Mouse (Mus musculus): Measurements from ENCODE around the gene Alkbh1.
"Not testable (repeated sequence)": the region's sequence is repeated elsewhere in the genome, so short reads cannot be mapped to it uniquely, and the experiment has no call there.

Alkbh1 gene

DNA sequence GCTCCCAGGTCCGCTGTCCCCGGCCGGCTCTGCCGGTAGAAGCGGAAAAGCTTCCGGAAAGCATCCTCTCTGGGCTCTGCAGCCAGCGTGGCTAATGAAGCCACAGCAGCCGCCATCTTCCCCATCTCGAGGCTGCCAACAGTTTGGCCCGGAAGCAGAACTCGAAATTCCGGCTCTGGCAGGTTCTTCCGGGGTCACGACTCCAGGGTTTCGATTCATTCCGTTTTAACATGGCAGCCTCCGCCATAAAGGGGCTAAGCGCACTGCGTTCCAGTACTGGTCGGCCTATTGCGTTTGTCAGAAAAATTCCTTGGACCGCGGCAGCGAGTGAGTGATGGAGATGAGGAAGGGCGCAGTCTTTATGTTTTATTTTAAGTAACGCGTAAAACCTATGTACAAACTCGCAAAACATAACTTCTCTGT lies at the start of gene Alkbh1, which contains the start of gene Slirp:
Gene Alkbh1, minus strand, starts transcription at position 318 of the 423 bp plus-strand sequence.
Gene Slirp, plus strand, starts transcription at position 197 of the 423 bp plus-strand sequence.
- DNase-seq (ENCODE audit: low spot score): peak; percentile 81

DNA sequence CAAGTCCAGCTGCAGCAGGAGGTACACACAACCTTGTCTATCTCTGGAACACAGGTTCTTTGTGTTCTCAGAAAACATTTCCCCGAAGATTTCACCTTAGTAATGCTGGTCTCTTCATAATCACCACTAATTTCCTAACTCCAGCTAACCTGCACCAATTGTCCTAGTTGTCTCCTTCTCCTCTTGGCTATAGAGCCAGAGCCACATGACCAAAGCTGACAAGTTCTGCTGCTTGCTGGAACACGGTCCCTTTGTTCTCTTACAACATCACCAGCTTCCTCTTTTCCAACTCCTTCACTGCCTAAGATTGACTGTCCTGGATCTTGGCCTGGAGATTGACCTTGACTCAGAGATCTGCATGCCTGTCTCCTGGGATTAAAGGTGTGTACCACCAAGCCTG lies 44.9 kb upstream of the Alkbh1 start:
- not testable (repeated sequence) for DNase-seq (ENCODE audit: low spot score)

DNA sequence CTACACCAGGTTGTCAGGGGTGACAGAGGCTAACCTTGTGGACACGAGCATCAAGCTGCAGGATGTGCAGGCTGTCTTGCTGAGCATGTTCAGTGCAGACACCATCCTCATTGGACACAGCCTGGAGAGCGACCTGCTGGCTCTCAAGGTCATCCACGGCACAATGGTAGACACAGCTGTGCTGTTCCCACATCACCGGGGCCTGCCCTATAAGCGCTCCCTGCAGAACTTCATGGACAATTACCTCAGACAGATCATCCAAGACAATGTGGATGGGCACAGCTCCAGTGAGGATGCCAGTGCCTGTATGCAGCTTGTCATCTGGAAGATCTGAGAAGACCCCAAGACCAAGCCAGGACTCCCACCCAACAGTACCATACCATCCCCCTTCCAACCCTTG lies 38.7 kb upstream of the Alkbh1 start:
- not testable (repeated sequence) for DNase-seq (ENCODE audit: low spot score)

DNA sequence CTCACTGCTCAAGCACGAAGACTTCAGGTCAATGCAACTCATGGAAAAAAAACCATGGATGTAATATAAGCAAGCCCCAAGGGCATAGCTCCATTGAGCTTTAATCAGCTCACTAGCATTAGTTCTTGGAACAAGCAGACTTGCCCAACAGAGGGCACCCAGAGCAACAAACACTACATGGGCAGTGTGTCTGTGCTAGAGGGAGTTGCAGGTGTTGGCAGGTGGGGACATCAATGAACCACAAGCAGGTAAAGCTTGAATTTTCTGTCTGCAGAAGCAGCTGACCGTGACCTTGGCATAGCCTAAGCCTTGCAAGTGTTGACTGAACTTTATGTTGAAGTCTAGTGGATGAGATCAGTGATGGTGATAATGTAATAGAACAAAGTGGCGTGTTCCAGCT lies 30.9 kb upstream of the Alkbh1 start:
- DNase-seq (ENCODE audit: low spot score): no peak

DNA sequence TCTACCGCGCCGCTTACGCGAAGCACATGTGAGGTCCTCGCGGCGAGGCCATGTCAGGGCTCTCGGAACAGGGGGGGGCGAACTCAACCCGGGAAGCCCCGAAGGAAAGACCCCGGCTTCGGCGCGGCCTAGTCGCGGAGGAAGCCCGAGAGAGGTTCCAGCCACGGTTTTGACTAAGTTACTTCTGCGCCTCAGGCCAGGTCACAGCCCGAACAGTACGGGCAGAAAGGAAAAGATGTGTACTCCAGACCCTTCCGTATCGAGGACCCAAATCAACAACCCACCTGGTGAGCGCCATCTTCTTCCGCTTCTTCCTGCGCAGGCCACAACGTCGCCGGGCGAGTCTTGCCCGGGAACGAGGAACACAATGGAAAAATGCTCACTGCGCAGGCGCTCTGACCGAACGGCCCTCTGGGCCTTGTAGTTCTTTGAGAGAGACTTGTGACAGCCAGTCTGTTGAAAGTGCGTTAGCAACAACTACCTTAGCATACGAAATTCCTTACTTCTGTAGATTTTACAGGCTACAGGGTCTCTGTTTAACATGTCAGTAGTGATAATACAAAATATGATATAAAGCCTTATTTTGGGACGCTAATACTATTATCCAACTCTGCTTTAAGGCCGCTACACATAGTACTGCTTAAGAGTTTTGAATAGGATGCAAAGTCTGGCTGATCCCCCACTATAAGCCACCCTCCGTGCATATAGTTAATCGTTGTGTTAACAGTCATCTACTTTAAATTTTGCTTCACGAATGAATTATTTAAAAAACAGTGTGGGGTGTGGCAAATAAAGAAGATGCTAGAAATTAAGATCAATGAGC lies 28.4 kb upstream of the Alkbh1 start, which contains the start of gene Snw1:
Gene Snw1, minus strand, starts transcription at position 311 of the 823 bp plus-strand sequence.
- peak; percentile 86 for DNase-seq (ENCODE audit: low spot score)

DNA sequence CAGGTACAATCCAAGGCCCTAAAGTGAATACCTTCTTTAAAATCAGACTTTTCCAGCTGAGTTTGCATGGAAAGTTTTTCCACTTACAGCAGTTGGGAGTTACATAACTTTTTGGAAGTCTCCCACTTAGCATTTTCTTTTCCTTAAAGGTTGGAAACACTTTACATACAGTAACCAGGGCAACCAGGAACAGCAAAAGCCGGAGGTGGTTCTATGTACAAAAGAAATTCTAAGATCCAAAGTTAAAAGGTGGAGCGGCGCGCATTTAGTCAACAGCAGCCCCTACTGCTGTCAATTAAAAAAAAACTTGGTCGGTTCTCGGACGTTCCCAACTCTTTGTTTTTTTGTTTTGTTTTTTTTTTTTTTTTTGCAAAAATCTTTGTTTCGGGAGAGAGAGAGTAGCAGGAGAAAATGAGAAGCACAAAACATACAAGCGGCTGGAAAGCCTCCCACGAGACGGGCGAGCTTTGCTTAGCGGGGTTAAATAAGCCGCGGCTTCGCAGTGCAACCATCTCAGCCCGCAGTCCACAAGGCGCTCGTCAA lies 27.7 kb upstream of the Alkbh1 start:
- no peak for DNase-seq (ENCODE audit: low spot score)

DNA sequence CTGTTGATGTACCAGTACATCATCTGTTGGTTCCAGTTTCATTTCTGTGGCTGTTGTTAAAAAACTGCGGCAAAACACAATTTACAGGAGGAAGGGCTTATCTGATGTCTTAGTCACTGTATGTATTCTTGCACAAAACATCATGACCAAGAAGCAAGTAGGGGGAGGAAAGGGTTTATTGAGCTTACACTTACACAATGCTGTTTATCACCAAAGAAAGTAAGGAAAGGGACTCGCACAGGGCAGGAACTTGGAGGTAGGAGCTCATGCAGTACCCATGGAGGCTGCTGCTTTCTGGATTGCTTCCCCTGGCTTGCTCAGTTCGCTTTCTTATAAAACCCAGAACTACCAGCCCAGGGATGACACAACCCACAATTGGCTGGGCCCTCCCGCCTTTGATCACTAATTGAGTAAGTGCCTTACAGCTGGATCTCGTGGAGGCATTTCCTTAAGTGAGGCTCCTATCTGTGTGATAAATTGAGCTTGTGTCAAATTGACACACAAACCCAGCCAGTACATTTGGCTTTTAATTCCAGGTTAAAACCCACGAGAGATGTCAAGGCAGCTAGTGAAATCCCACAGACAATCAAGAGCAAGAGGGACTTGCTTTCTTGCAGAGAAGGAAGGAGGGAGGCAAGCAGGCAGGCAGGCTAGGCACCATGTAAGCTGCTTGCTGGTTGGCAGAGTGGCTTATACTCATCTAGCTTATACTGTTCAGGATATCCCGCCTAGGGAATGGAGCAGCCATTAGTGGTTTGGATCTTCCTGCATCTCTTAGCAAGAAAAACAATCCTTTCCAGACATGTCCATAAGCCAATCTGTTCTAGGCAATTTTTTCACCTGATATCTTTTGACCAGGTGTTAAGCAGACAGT lies 26.7 kb upstream of the Alkbh1 start:
- no peak for DNase-seq (ENCODE audit: low spot score)

DNA sequence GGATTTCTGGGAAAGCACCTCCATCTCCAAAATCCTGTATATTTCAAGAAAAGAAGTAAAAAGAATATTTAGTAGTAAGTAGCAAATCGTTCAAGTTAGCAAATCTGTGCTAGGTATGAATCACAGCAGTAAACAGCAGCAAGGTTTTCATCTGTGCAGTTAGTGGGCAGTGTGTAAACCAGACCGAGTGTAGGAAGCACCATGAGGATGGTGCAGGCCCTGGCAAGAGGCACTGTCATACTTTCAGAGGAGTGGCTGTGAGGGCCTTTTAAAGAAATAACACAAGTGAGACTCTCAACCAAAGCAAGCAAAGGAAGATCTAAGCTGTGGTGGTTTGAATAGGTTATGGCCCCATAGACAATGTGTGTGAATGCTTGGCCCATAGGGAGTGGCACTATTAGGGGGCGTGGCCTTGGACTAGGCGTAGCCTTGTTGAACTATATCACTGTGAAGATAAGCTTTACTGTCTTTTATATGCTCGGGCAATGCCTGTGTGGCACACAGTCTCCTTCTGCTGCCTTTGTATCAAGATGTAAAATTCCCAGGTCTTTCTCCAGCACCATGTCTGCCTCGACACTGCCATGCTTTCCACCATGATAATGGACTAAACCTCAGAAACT lies 21.0 kb upstream of the Alkbh1 start:
- no peak for DNase-seq (ENCODE audit: low spot score)

DNA sequence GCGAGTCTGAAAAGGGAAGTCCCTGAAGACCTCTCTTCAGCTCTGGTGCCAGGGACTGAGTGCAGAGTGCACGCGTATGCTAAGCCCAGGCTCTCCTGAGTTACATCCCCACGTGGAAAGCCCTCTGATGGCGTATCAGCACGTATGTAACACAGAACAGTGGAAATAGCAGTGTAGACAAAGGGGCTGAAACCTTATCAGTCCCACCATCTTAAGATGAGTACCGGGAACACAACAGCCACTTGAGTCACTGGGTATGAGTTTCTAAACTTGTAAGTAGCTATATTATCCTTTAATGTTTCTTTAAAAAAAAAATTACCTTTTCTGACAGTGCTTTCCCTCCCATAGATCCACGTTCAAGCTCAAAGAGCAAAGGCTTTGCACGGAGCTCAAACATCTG lies 5.6 kb upstream of the Alkbh1 start:
- DNase-seq (ENCODE audit: low spot score): no peak

DNA sequence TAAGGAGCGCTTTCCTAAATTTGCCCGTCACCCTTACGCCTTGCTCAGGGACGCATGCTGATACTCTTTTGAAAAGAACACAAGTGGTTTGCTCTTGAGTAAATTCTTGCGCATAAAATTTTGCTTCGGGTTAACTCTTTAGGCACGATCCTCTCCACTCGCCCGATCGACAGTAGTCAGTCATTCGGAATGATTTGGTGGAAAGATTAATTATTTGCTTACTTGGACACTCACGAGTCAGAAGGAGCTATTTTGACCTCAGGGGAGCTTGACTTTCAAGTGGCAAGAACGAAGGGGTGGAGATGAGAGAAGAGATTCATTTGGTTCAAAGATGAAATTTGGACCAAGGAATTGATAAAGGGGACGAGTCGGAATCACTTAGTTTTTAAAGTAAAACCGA lies 394 bp upstream of the Alkbh1 start:
- DNase-seq (ENCODE audit: low spot score): no peak

DNA sequence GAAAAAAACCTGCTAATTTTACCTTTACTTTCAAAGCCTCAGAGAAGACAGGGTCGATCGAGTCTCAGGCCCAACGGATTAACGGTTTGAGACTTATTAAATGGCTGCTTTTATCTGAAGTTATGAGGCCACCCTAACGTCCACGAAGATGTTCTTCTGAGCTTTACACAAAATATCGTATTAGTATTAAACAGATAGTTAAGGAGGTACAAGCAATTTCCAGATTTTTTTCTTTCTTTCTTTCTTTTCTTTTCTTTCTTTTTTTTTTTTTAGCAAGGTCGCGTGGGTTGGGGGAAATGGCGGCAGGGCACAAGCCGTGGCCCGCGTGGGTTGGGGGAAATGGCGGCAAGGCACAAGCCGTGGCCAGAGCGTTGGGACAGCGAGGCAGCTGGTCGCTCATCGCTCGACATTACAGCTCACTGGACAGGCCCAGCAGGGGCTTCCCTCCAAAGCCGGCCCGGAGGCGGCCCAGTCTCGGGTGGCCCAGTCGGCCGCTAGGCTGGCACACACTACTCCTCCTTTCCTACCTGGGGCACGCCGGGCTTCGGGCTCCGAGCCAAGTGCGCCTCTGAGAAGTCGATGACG lies 610 bp downstream of the Alkbh1 start:
- no peak for DNase-seq (ENCODE audit: low spot score)

DNA sequence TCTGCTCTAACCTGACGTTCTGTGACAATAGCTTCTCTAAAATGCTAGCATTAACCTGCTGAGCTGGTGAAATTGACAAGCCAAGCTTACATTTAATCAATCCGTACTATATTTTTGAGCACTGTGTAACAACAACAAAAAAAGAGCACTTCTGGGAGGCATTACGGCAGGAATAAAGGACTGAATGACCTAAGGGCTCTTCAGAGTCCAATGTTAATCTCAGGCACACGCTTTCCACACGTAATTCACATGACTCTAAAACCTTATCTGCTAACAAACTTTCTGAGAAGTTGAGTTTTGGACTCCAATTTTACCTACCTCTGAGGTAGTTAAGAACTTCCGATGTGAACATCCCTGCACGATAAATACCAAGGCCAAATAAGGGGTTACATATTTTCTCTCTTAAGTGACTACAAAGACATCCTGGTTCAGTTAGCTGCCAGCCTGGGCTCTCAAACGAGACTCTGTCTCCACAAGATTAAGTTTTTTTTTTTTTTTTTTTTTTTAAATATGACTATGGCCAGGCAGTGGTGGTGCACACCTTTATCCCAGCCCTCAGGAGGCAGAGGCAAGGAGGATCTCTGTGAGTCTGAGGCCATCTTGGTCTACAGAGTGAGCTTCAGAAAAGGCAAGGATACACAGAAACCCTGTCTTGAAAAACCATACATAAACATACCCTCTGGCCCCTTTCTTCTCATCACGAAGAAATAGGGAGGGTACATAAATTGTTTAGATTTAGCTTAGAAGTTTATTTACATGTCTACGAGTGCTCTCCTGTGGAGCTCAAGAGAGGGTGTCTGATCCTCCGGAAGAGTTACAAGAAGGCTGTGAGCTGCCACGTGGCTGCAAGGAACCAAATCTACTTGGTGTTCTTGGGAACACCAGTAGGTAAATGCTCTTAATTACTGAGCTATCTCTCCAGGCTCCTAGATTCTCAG lies 1.4 kb downstream of the Alkbh1 start:
- no peak for DNase-seq (ENCODE audit: low spot score)

DNA sequence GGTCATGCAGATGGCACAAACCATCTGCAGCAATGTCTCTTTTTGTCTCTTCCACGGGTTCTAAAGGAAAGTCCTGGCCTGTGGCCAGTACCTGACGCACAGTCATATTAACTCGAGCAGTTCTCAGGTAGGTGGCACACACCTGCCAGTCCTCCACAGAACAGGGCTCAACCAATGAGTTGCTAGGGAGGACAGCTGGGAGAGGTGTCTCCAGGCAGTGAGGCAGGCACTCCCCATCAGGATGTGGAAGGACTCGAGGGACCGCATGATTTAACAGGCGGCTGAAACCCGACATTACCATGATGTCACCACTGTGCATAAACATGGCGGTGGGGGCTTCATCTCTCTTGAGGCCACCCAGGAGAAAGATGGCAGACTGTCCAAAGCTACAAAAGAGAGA lies 14.9 kb downstream of the Alkbh1 start:
- DNase-seq (ENCODE audit: low spot score): no peak

DNA sequence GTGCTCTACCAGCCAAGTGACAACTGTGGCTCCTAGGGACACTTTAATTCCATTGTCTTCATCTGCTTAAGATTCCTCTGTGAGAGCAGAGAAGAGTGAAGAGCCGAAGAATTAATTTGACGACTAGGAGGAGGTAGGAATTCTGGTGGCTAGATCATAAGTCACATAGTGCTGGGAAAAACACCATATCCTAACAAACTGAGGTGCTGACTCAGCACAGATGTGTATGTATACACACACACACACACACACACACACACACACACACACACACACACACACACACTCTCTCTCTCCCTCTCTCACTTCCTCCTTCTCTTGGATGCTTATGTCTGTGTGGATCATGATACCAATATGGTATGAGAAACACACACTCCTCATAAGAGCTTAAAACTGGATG lies 15.5 kb downstream of the Alkbh1 start:
- DNase-seq (ENCODE audit: low spot score): no peak

DNA sequence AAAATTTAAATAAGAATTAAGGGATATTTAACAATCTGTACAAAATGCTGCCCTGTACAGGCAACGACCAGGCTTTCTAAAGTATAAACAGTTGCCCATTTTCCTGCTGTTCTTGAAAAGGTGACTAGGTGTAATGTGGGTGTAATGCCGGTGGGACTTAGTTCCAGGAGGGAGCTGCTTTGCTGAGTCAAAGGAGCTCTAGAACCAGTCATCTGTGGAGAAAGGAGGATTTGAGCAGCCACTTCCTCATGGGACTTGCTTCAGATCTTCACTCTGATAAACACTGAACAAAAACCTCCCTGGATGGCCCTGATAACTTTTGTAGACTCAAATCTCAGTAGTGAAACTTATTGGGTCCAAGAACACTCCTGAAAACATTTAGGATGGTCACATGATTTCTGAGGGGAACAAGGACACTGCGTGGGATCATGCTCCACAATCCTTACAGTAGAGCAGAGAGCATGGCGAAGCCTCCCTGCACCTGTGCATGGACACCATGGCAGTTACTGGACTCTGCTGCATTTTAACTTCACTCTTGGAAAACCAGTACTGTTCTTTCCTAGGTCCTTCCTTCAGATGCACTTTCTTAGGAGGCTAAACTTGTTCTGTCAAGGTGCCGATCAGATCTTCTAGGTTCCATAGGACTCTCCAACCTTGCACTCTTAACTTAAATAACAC lies 17.3 kb downstream of the Alkbh1 start:
- no peak for DNase-seq (ENCODE audit: low spot score)

DNA sequence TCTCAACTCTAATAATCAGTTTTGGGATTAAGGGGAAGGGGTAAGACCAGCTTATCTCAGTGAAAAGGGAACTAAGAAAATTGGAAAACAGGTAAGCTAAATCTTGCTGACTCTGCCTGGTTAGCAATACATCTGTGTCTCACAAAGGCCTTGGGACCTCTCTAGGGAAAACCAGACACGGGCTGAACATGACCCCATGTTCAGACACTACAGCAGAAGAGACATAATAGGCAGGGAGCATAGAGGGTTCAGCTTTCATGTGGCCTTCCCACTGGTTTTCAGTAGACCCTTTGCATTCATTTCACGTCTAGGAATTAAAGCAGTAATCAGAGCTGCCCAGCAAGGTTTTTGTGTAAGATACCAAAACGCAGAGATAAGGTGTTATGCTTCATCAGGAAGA lies 19.3 kb downstream of the Alkbh1 start:
- DNase-seq (ENCODE audit: low spot score): no peak

DNA sequence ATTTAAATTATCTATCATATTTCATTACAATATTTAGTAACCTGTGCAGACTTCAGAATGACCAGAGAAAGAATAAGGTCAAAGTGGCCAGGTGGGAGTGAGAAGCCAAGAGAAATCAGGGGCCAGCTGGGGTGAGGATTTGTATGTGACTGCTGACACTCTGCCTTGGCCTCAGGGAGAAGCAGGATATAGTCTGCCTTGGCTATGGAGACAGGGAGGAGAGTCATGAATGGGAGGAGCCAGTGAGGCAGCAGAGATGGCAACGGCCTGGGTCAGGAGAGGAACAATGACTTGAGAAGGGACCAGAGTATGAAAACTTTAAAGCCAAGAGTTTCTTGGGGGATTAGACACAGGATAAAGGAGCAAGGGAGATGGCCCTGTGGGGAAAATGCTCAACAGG lies 20.1 kb downstream of the Alkbh1 start:
- DNase-seq (ENCODE audit: low spot score): no peak

DNA sequence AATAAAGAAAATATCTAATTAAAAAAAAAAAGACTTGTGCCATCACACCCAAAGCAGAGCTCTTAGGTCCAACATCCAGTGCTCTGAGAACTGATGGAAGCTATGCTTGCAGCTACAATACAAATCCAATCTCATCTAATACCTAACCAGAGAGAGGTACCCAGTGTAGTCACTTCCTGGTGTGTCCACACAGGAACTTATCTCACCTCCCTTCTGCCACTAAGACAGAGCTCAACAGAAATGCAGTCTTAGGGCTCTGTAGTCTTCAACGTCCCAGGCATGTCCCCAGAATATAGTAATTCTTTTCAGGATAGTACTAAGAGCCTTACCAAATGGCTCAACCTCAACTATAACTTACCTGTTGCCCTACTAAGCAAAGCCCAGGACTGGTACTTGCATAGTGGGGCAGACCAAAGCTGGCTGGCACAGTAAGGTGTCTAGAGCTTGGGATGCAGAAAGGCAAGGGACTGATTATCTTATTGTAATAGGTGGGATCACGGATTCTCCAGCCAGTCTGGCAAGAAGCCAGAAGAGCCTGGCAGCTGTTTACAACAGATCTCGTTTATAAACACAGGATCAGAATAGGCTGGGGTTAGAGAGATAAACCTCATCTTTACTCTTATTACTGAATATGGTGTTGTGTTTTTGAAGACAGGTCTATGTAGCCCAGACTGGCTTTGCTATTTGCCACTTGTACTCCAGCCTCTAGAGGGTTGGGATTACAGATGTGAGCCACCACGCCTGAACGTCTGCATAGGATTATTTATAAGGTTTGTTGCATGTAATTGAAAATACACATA lies 21.9 kb downstream of the Alkbh1 start:
- DNase-seq (ENCODE audit: low spot score): no peak

DNA sequence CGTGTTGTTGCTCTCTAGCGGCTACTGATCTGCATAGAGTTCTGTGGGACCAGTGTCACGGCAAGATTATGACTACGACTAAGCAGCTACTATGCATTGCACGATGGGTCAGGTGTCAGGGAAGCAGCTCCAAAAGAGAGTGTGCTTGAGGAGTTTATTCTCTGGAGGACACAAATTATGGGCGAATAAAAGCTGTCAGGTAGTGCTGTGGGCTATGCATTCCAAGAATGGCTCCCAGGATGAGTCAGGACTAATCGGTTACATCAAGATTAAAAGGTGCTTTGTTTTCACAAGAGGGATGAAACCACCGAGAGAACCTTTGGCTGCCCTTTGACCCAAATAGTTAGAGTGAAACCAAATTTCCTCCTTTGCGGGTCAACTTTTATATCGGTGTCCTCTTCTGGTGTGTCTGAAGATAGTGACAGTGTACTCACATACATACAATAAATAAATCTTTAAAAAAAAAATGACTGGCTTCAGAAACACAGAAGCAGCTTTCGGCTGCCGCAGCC lies 23.8 kb downstream of the Alkbh1 start:
- DNase-seq (ENCODE audit: low spot score): no peak
